Mouse (Mus musculus) kidney, postnatal 10 days (tissue): ENCODE data around the gene Rcn2.

Source experiments
- DNase-seq: peaks from one replicate; pipeline ENCODE4 v3.0.0; 2021; ENCODE audit warnings: mixed read lengths

The Rcn2 gene

DNA sequence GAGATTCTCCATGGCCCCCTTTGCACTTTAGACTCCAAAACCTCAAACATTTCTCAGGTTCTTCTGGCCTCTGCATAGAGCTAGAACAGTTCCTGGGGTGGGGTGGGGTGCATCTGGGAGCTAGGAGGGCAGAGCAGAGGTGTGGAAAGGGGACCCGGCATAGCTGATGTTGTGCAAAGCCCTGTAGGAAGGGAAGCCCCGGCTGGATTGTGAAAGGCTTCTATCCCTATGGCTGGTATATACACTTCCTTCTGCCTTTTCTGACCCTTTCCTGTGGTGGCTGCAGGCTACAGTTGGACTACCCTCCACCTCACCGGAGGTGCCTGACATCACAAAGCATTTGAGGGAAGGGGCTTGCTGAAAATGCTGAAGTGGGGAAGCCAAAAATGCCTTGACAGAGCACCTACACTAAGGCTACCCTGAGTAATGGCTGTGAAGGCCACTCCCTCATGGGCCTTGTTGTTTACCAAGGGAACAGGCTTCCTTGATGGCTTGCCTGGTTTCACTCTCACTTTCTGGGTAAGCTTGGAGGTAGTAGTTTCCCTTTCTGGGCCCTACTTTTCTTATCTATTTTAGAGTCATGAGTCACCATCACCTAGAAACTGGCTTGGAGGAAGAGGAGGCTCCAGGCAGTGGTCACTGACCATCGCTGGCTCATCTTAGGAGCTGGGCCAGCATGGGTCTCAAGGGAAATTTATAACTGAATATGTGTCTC lies 56.1 kb downstream of the Rcn2 start:
- DNase-seq, result no peak

- no peak for DNase-seq
Observed at GRCm38 (mm10) chr9:56100041-56100522, 58.4 kb downstream of the Rcn2 start.

DNA sequence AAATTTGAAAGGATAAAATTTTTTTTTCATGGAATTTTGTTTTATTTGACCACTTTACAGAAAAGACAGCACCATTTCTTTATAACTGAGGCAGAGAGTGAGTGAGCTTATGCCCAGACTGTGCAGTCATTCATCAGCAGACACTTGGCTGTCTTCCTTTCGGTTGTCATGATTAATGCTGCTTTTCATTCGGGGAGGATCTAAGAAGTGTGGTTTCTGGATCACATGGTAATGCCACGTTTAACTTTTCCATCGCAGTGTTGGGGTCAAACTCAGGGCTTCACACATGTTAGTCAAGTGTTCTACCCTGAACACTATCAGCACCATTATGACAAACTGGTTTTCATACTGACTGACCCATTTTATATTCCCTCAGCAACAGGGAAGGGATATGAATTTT lies 59.4 kb downstream of the Rcn2 start:
- DNase-seq, result no peak

- peak; percentile 11 for DNase-seq
Observed at GRCm38 (mm10) chr9:56104921-56105320, 63.3 kb downstream of the Rcn2 start.

DNA sequence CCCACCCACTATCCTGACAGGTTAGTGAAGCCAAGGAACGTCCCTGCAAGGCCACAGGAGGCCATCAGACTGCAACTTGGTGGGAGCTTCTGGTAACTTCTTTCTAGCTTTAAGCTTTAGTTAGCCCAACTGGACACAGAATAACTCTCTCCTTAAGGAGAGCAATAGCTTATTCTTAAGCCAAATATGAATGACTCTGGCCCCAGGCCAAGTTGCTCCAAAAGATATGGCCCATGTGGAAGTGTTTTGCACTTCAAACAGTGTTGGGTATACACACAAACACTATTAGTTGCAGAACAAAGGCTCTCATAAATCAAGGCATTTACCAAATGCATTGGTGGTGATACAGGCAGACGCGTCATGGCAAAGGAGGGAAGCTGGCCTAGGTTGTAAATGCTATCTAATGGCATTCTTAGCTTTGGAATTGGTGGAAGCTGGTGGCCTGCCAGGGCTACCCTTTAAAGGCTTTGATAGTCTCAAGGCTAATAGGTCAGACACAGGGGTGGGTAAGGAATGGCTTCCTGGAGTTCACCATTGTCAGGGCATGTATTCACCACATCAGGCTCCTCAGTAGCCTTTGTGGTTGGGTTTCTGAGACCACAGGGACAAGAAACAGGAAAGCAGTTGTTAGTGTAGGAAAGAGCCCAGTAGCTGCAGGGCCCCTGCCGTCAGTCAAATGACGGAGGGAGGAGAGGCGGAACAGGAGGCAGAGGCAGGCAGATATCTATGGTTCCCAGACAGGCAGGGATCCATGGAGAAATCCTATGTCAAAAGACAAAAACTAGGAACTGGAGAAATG lies 64.8 kb downstream of the Rcn2 start:
- peak; percentile 54 for DNase-seq

DNA sequence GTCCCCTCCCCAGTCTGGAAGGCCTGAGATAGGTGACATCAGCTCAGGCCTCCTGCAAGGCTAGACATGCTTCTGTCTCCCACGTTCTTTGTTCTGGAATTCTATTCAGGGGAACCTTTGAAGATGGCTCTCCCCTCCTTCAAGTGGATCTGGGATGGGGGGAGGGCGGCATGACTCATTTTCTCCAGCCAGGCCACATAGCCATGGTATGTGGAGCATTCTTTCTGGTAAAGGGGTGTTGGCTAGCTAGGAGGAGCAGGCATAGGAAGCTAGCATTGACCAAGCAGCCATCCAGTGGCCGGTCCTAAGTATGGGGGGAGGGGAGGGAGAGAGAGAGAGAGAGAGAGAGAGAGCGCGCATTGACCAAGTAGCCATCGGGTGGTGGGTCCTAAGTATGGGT lies 65.9 kb downstream of the Rcn2 start:
- no peak for DNase-seq

GRCm38 (mm10) chr9:56108174-56108573 lies 66.5 kb downstream of the Rcn2 start:
- no peak for DNase-seq
